Mouse (Mus musculus) G1E-ER4 (cell line): ENCODE measurements around the gene Ovol3. TPM values are rescaled to one million over a fixed set of nuclear protein-coding genes. Genes with fewer than 3 reads are reported as not detected.

ENCODE experiments used
- GATA1 ChIP-seq: IDR thresholded peaks from one replicate; pipeline ENCODE4 v1.8.0; 2012; ENCODE audit warnings: low read length, inconsistent platforms
- polyA plus RNA-seq: library from polyadenylated mRNA; stranded (reverse); fragments of >175 nt; gene quantifications from 2 replicates; pipeline ENCODE4 v1.2.3, GENCODE M21; 2012

Ovol3 gene
- polyA plus RNA-seq, 1 experiment = not detected

GRCm38 (mm10) chr7:30202895-30203690 lies 32.4 kb downstream of the Ovol3 start:
- TF ChIP-seq GATA1 = no peak

- TF ChIP-seq GATA1 = no peak
Observed at GRCm38 (mm10) chr7:30200200-30200599, 35.3 kb downstream of the Ovol3 start.

- no peak for TF ChIP-seq GATA1
Observed at GRCm38 (mm10) chr7:30199498-30200139, 35.9 kb downstream of the Ovol3 start.

DNA sequence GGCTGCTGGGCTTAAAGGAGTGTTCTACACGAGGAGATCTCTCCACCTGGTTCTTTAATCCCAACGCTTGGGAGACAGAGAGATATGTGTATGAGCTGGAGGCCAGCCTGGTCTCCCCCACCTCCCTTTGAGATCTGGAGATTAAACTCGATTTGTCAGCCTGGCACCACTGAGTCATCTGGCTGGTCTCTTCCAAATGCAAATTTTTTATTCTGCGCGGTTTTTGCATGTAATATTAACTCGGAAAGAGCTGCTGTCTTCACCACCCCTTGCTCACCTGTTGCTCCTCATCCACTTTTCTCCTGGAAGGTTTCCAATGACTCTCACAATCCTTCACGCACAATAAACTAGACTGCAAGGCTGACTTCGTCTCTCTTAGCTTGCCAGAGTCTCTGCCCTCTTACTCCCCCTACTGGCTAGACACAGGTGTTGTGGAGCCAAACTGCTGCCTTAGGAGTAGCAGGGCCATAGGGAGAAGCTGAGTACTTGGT lies 37.0 kb downstream of the Ovol3 start, which contains the start of gene Capns1:
Capns1 (minus strand) TSS at position 331 of the 491 bp plus-strand sequence.
- TF ChIP-seq GATA1 = no peak

- TF ChIP-seq GATA1 = no peak
Observed at GRCm38 (mm10) chr7:30197592-30198129, 37.9 kb downstream of the Ovol3 start.

GRCm38 (mm10) chr7:30196171-30196570 lies 39.4 kb downstream of the Ovol3 start:
- no peak for TF ChIP-seq GATA1

- TF ChIP-seq GATA1 = no peak
Observed at GRCm38 (mm10) chr7:30195461-30195860, 40.1 kb downstream of the Ovol3 start.

- TF ChIP-seq GATA1 = no peak
Observed at GRCm38 (mm10) chr7:30194884-30195283, 40.6 kb downstream of the Ovol3 start.

GRCm38 (mm10) chr7:30194101-30194831 lies 41.3 kb downstream of the Ovol3 start:
- TF ChIP-seq GATA1 = no peak

DNA sequence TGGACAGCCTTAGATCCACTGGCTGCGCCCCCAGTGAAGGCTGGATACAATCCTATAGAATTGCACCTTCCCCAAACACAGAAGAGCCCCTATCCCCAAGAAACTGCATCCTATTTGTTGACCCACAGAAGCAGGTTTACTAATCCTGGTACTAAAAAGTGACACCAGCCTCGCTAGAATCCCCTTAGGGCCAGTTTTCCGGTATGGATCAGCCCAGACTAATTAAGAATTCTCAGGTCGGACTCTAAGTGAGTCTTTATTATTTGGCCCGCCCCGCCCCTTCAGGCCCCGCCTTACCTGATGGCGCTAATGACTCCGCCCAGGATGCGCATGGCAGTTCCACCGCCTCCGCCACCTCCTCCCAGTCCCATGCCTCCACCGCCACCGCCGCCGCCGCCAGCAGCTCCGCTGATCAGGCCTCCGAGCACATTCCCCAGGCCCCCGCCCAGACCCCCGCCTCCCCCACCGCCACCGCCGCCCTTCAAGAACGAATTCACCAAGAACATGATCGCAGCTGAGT lies 41.9 kb downstream of the Ovol3 start:
- TF ChIP-seq GATA1 = no peak

- TF ChIP-seq GATA1 = no peak
Observed at GRCm38 (mm10) chr7:30193013-30193412, 42.5 kb downstream of the Ovol3 start.

- TF ChIP-seq GATA1 = no peak
Observed at GRCm38 (mm10) chr7:30192088-30192487, 43.4 kb downstream of the Ovol3 start.

- TF ChIP-seq GATA1 = no peak
Observed at GRCm38 (mm10) chr7:30189116-30189491, 46.4 kb downstream of the Ovol3 start.

- TF ChIP-seq GATA1 = no peak
Observed at GRCm38 (mm10) chr7:30188344-30189115, 47.0 kb downstream of the Ovol3 start.
